Mouse (Mus musculus) lung, adult 2 months (tissue): Measurements from ENCODE around the gene Spata45.

Experiments used
- CTCF ChIP-seq: fragments of 200-500 bp; IDR thresholded peaks from 2 replicates; pipeline ENCODE4 v1.5.1; 2011; ENCODE audit warnings: mild to moderate bottlenecking, low read length, control low read depth; ENCODE audit not compliant: insufficient read depth
- POLR2A ChIP-seq: fragments of 200-500 bp; IDR thresholded peaks from 2 replicates; pipeline ENCODE4 v1.6.1; 2011; ENCODE audit warnings: low read depth, mild to moderate bottlenecking, control low read depth, low read length, borderline replicate concordance; ENCODE audit errors: extremely low read depth

DNA sequence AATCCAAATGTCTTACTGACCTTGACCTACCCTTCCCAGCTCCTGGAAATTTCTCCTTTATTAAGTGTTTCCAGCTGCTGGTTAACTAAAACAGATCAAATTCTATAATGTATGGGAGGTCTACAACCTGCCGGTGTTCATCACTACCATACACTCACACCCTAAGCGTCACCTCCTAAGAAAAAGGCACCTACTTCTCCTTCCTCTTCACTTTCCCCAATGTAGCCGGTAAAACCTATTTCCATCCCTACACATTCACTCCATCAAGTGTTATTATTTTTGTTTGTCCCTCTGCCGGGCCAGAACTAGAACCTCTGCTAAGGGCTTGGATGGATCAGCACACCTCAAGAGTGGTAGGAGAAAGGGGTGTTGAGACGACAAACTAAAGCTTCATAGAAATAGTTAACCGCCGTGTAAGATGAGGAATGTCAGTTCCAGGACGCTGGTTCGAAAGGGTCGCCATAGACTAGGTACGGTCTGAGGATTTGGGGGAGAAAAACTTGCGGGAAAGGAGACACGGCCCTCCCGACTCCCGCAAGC is 25.9 kb downstream of the Spata45 start:
- TF ChIP-seq CTCF (no peak), POLR2A (no peak)
